Mouse (Mus musculus) hindbrain, embryonic 13.5 days (tissue): ENCODE measurements around the gene Igf1r. TPM values are rescaled to one million over a fixed set of nuclear protein-coding genes. Genes with fewer than 3 reads are reported as not detected.
A peak's percentile ranks its signal among the peaks of the same experiment; 100 is the strongest.

Experiments used
- ATAC-seq: fragments of 200-750 bp; cut with Nextera tagmentation; 2 replicates; pipeline ENCODE4 v1.8.0; 2017; ENCODE audit warnings: moderate TSS enrichment; ENCODE audit not compliant: low FRiP score
- H3K27ac ChIP-seq: fragments of 300-500 bp; sonication (generic); 2 replicates; pipeline ENCODE4 v1.5.1; 2015; ENCODE audit warnings: inconsistent platforms, mild to moderate bottlenecking, moderate library complexity
- H3K27me3 ChIP-seq: fragments of 300-500 bp; sonication (generic); 2 replicates; pipeline ENCODE4 v1.6.1; 2015; ENCODE audit warnings: mild to moderate bottlenecking, inconsistent platforms
- H3K36me3 ChIP-seq: fragments of 300-500 bp; sonication (generic); 2 replicates; pipeline ENCODE4 v1.6.1; 2015; ENCODE audit warnings: mild to moderate bottlenecking, inconsistent platforms
- H3K4me1 ChIP-seq: fragments of 300-500 bp; sonication (generic); replicated peaks from 2 replicates; pipeline ENCODE4 v1.6.1; 2015; ENCODE audit warnings: inconsistent platforms
- H3K4me2 ChIP-seq: fragments of 300-500 bp; sonication (generic); 2 replicates; pipeline ENCODE4 v1.6.1; 2015; ENCODE audit warnings: inconsistent platforms, mild to moderate bottlenecking, moderate library complexity
- H3K4me3 ChIP-seq: fragments of 300-500 bp; sonication (generic); 2 replicates; pipeline ENCODE4 v1.5.1; 2015; ENCODE audit warnings: mild to moderate bottlenecking, inconsistent platforms
- H3K9ac ChIP-seq: fragments of 300-500 bp; sonication (generic); 2 replicates; pipeline ENCODE4 v1.6.1; 2015; ENCODE audit warnings: mild to moderate bottlenecking, inconsistent platforms
- H3K9me3 ChIP-seq: fragments of 300-500 bp; sonication (generic); 2 replicates; pipeline ENCODE4 v1.6.1; 2016; ENCODE audit warnings: inconsistent platforms
- WGBS: fragments of 180-500 bp; shearing (Covaris S2); methylation state at CpG from one replicate; pipeline ENCODE4 v1.1.7; 2015; 5-methylcytosine and 5-hydroxymethylcytosine counted together
- polyA plus RNA-seq: library from polyadenylated mRNA; unstranded; fragments of >200 nt; fragmentation: Nextera tagmentation; extraction: Ambion mirVana; gene quantifications from 2 replicates; pipeline ENCODE4 v1.2.1, GENCODE M21; 2015

The Igf1r gene
- polyA plus RNA-seq, 1 experiment from 2014 or later: 26.8 TPM

DNA sequence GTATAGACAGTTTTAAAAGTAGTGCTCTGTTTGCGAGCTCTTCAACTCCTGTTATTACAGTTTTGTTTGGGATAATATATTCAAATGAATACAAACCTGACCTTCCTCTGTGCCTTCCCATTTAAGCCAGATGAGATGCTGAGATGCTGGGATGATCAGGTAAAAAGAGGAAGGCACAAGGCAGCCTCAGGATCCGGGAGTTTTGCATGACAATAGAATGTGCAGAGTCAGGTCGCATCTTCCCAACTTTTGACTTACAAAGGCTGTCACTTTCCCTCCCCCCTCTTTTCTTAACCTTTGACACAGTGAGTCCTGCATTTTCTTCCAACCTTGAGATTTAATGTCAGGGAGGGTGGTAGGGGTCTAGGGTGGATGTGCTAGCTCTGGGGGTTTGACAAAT, 61.9 kb downstream of the Igf1r start:
- Histone ChIP-seq H3K4me3 (no peak overlapping the region), H3K27me3 (no peaks in the 10 kb centered on the region), H3K27ac (no peak overlapping the region), H3K36me3 (peaks cover 12% of the 10 kb centered on the region), H3K9ac (no peak overlapping the region), H3K4me2 (no peak overlapping the region), H3K4me1 (peaks cover 45% of the 10 kb centered on the region), H3K9me3 (no peaks in the 10 kb centered on the region)
- no peak for ATAC-seq
- WGBS: 68% methylated on average over 3 of the region's 3 CpGs

DNA sequence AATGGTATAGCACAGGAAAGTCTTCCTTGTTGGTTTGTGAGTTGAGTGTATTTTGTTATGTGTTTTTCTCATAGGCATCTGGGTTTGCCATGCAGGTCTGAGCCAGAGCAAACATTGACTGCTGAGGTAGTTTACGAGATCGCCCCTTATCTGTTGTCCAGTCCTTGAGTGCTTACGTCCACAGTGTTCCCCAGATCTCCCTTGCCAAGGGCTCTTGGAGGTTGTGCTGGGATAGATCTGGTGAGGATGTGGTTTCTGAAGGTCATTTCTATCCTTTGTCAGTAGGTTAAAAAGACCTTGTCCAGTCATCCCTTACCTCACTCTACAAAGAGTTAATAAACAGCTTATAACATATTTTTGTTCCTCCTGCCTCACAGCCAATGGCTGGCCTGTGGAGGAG, 62.8 kb downstream of the Igf1r start:
- Histone ChIP-seq H3K4me1 (peaks cover 42% of the 10 kb centered on the region), H3K4me2 (no peak overlapping the region), H3K27me3 (no peaks in the 10 kb centered on the region), H3K36me3 (peaks cover 13% of the 10 kb centered on the region; the same call in 1 of the 2 replicates), H3K9me3 (no peaks in the 10 kb centered on the region), H3K4me3 (no peak overlapping the region), H3K27ac (no peak overlapping the region), H3K9ac (no peak overlapping the region)
- no peak for ATAC-seq
- 94% methylated on average over 3 of the region's 3 CpGs for WGBS

DNA sequence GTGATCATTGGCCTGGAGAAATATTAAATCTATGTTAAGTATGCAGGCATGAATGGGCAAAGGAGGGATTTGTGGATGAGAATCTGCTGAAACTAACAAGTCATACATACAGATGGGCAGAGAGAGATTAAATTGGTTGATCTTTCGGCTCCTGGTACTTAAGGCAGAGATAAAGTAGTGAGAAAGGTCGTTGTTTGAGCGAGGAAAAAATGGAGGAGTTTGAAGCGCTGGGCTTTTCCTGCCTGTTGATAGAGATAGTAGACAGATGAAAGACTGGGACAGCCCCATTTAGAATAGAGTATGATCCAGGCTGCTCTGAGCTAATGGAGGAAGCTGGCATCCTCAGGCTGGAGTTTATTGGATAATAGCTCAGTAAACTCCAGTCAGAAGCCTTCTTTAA, 65.4 kb downstream of the Igf1r start:
- 84% methylated on average over 4 of the region's 4 CpGs for WGBS
- no peaks in the 10 kb centered on the region for H3K27me3 ChIP-seq
- no peak for ATAC-seq
- no peaks in the 10 kb centered on the region for H3K9me3 ChIP-seq
- no peak overlapping the region for H3K4me3 ChIP-seq
- H3K4me1 ChIP-seq: peaks cover 34% of the 10 kb centered on the region
- no peak overlapping the region for H3K9ac ChIP-seq
- H3K4me2 ChIP-seq: no peak overlapping the region
- peaks cover 13% of the 10 kb centered on the region; the same call in 1 of the 2 replicates for H3K36me3 ChIP-seq
- H3K27ac ChIP-seq: no peak overlapping the region

DNA sequence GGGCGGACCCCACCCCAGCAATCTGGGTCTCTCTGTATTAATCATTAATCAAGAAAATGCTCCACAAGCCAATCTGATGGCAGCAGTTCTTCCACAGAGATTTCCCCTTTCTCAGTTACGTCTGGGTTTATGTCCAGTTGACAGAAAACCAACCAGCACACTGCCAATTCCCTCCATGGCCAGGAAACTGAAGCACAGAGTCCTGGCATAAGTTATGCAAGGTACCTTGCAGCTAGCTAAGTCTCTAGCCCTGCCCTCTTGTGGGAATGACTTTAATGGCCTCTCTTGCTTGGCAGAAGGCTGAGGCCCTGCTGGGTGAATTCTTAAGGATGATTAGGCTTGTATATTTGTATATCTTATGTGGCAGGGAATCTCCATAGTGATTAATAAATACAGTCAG, 67.9 kb downstream of the Igf1r start:
- H3K4me1 ChIP-seq: peaks cover 36% of the 10 kb centered on the region
- ATAC-seq: no peak
- no peaks in the 10 kb centered on the region for H3K27me3 ChIP-seq
- H3K4me3 ChIP-seq: no peak overlapping the region
- H3K4me2 ChIP-seq: no peak overlapping the region
- no peak overlapping the region for H3K27ac ChIP-seq
- no peaks in the 10 kb centered on the region for H3K9me3 ChIP-seq
- 82% methylated on average over 2 of the region's 2 CpGs for WGBS
- H3K9ac ChIP-seq: no peak overlapping the region
- H3K36me3 ChIP-seq: peaks cover 15% of the 10 kb centered on the region

DNA sequence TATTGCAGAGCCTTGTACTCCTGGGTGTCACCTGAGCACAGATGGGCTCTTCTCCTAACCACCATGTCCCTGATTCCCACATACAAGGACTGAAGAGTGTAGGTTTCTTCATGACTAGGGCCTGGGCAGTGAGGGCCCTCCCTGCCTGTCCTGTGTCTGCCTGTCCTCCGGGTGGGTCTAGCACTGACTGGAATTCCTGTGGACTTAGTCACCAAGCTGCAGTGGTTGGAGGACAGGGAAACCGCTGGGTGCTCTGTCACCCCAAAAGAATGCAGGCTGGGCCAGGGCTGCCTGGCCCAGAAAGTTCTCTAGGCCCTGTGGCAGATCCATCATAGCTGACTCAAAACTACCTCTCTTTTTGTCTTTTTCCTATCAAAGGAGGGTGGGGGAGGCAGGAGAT, 69.1 kb downstream of the Igf1r start:
- Histone ChIP-seq H3K9me3 (no peaks in the 10 kb centered on the region), H3K4me1 (peaks cover 48% of the 10 kb centered on the region), H3K4me3 (no peak overlapping the region), H3K27me3 (no peaks in the 10 kb centered on the region), H3K4me2 (no peak overlapping the region), H3K9ac (no peak overlapping the region), H3K27ac (no peak overlapping the region; the same call in 1 of the 2 replicates), H3K36me3 (peaks cover 8% of the 10 kb centered on the region)
- 74% methylated on average over 2 of the region's 2 CpGs for WGBS
- no peak for ATAC-seq

GRCm38 (mm10) chr7:68022188-68022587, 69.6 kb downstream of the Igf1r start:
- H3K27me3 ChIP-seq: no peaks in the 10 kb centered on the region
- H3K9me3 ChIP-seq: no peaks in the 10 kb centered on the region
- WGBS: 83% methylated on average over 6 of the region's 6 CpGs
- no peak overlapping the region for H3K9ac ChIP-seq
- no peak overlapping the region for H3K27ac ChIP-seq
- H3K4me2 ChIP-seq: no peak overlapping the region
- H3K4me3 ChIP-seq: no peak overlapping the region
- H3K36me3 ChIP-seq: peaks cover 8% of the 10 kb centered on the region
- H3K4me1 ChIP-seq: peaks cover 48% of the 10 kb centered on the region
- no peak for ATAC-seq

DNA sequence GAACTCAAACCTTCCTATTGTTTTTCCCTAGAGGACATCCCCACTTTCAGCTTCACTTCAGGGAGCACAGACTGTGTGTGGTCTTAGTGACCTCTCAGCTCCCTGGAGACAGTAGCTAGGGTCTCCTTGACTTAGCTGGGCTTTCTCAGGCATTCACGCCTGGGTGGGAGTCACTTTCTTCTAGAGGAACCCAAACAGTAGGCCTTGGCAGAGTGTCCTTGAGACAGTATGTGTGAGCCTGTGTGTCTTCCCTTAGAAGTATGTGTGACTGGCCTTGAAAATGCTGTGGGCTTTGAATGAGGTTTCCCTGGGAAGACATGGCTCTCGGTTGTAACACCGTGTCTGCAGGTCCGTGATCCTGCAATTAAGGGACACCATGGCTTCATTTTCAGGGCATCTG, 71.3 kb downstream of the Igf1r start:
- Histone ChIP-seq H3K4me2 (no peak overlapping the region), H3K27ac (no peak overlapping the region), H3K4me1 (peaks cover 54% of the 10 kb centered on the region), H3K27me3 (no peaks in the 10 kb centered on the region), H3K9ac (no peak overlapping the region), H3K4me3 (no peak overlapping the region), H3K9me3 (no peaks in the 10 kb centered on the region), H3K36me3 (peaks cover 8% of the 10 kb centered on the region)
- ATAC-seq: no peak
- 84% methylated on average over 4 of the region's 4 CpGs for WGBS

GRCm38 (mm10) chr7:68024625-68025024, 72.0 kb downstream of the Igf1r start:
- Histone ChIP-seq H3K4me1 (peaks cover 56% of the 10 kb centered on the region), H3K9ac (no peak overlapping the region), H3K36me3 (peaks cover 6% of the 10 kb centered on the region), H3K4me2 (no peak overlapping the region), H3K27me3 (no peaks in the 10 kb centered on the region), H3K4me3 (no peak overlapping the region), H3K27ac (no peak overlapping the region), H3K9me3 (no peaks in the 10 kb centered on the region)
- no peak for ATAC-seq
- WGBS: 65% methylated on average over 4 of the region's 4 CpGs

DNA sequence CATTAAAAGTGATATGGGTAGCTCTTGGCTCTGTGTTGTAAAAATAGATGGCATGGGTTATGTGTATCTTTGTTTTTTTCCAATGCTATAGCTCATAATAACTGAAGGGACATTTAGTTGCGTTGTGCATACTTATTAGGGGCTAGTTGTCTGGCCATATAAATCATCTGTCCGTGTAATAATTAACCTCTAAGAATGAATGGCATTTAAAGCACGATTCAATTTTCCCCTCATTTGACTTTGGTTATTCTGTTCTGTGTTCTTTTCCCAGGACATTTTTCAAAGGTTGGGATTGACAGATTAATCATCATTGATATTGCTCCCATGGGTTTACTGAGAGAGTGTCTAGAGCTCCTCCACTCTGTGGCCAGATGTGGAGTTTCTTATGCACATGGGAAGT, 72.8 kb downstream of the Igf1r start:
- H3K4me2 ChIP-seq: no peak overlapping the region
- H3K27ac ChIP-seq: peak overlapping the region; percentile 10; the same call in 1 of the 2 replicates
- no peak overlapping the region for H3K9ac ChIP-seq
- H3K4me1 ChIP-seq: peaks cover 58% of the 10 kb centered on the region
- H3K4me3 ChIP-seq: no peak overlapping the region
- no peaks in the 10 kb centered on the region for H3K27me3 ChIP-seq
- WGBS: 34% methylated on average over 3 of the region's 3 CpGs
- peaks cover 5% of the 10 kb centered on the region for H3K36me3 ChIP-seq
- no peaks in the 10 kb centered on the region for H3K9me3 ChIP-seq
- no peak for ATAC-seq

- peaks cover 5% of the 10 kb centered on the region for H3K36me3 ChIP-seq
- no peaks in the 10 kb centered on the region for H3K27me3 ChIP-seq
- no peak overlapping the region for H3K9ac ChIP-seq
- 0 out of 2 replicates have a peak, but pooled peaks have one; percentile 11 for ATAC-seq
- H3K4me3 ChIP-seq: no peak overlapping the region
- 60% methylated on average over 9 of the region's 9 CpGs for WGBS
- H3K4me1 ChIP-seq: peaks cover 58% of the 10 kb centered on the region
- H3K27ac ChIP-seq: peak overlapping the region; percentile 10; the same call in 1 of the 2 replicates
- no peak overlapping the region for H3K4me2 ChIP-seq
- H3K9me3 ChIP-seq: no peaks in the 10 kb centered on the region
Measured at GRCm38 (mm10) chr7:68026076-68026475, 73.4 kb downstream of the Igf1r start.

DNA sequence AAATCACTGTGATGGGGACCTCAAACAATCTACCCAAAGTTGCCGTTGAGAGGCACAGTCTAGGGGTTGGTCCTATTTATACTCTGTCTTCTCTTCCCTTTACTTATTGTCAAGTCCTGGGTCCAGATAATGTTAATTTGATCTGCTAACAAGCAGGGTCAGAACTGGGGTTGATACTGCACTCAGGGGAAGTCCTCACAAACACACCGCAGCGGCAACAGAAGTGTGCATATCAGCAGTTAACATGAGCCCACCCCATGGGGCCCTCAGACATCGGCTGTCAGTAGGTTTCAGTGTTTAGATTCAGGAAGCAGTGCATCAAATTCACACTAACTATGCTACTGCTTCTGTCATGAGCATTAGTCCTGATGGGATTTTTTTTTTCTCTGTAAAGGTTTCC, 75.5 kb downstream of the Igf1r start:
- H3K9ac ChIP-seq: no peak overlapping the region
- 57% methylated on average over 4 of the region's 4 CpGs for WGBS
- no peak for ATAC-seq
- peaks cover 5% of the 10 kb centered on the region for H3K36me3 ChIP-seq
- no peak overlapping the region for H3K4me3 ChIP-seq
- peaks cover 57% of the 10 kb centered on the region for H3K4me1 ChIP-seq
- H3K4me2 ChIP-seq: no peak overlapping the region
- no peak overlapping the region for H3K27ac ChIP-seq
- no peaks in the 10 kb centered on the region for H3K27me3 ChIP-seq
- no peaks in the 10 kb centered on the region for H3K9me3 ChIP-seq

DNA sequence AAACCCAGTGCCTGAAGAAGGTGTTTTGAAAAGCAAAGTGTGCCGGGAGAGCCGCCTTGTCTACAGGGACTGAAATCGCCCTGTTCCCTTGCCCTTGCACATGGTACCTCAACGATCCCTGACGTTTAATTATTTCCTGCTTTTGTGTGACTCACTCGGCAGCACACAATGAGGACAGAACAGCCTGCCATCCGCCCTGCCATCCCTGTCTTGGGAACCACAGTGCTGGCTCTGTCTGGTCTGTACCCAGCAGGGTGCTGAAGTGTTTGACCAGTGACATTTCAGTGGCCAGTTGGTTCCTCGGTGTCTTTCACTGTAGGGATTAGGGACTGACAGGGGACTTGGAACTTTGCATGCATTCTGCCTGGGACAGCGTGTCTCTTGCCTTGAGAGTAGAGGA, 78.2 kb downstream of the Igf1r start:
- 0 out of 2 replicates have a peak overlapping the region, but pooled peaks have one; percentile 6 for H3K4me2 ChIP-seq

GRCm38 (mm10) chr7:68036527-68036926, 83.9 kb downstream of the Igf1r start:
- peaks cover 22% of the 10 kb centered on the region for H3K4me1 ChIP-seq
- H3K27me3 ChIP-seq: no peaks in the 10 kb centered on the region
- no peaks in the 10 kb centered on the region for H3K36me3 ChIP-seq
- no peak overlapping the region for H3K4me2 ChIP-seq
- ATAC-seq: no peak
- H3K27ac ChIP-seq: no peak overlapping the region
- 89% methylated on average over 4 of the region's 4 CpGs for WGBS
- H3K4me3 ChIP-seq: no peak overlapping the region
- no peaks in the 10 kb centered on the region for H3K9me3 ChIP-seq
- H3K9ac ChIP-seq: no peak overlapping the region

More for the DNA sequence above, 78.2 kb downstream of the Igf1r start:
- Histone ChIP-seq H3K9me3 (no peaks in the 10 kb centered on the region), H3K27me3 (no peaks in the 10 kb centered on the region), H3K9ac (0 out of 2 replicates have a peak overlapping the region, but pooled peaks have one; percentile 43), H3K4me3 (no peak overlapping the region), H3K27ac (peak overlapping the region; percentile 52), H3K36me3 (no peaks in the 10 kb centered on the region), H3K4me1 (peaks cover 54% of the 10 kb centered on the region)
- WGBS: 16% methylated on average over 9 of the region's 9 CpGs
- ATAC-seq: peak; percentile 63
